Comparison of ENCODE assay signal across 13 mouse cellular contexts in genomic region chr6:91080033-91080432, GRCm38 (mm10). TPM values are rescaled to one million over a fixed set of nuclear protein-coding genes. Genes with fewer than 3 reads are reported as not detected.
DNase-seq lines count a peak whose midpoint lies in the region; ATAC-seq and TF ChIP-seq lines count a peak whose summit lies in the region.
"Had no signal": no experiment of that assay in that cellular context is flagged by ENCODE, and none has a peak within 500 bp of the region (broad histone marks: within the 10 kb centered on the region; RNA-seq: fewer than 3 reads in every experiment).

No protein-coding gene starts in this region.

- no peak overlapping the region for H3K9ac ChIP-seq in embryonic facial prominence, embryonic 11.5 days (replicated peaks; ENCODE audit: low read length)
- H3K9ac ChIP-seq in ES-Bruce4 (ENCODE audit: low read depth, poor library complexity, severe bottlenecking), result no peak overlapping the region
- H3K9ac ChIP-seq in embryonic facial prominence, embryonic 14.5 days (ENCODE audit: low read depth, low read length), result no peak overlapping the region
- H3K9ac ChIP-seq: hindbrain, embryonic 12.5 days; kidney, embryonic 15.5 days had no signal

- H3K4me2 ChIP-seq in embryonic facial prominence, embryonic 11.5 days (ENCODE audit: low read depth, low read length), result no peak overlapping the region
- H3K4me2 ChIP-seq in embryonic facial prominence, embryonic 14.5 days (ENCODE audit: low read depth, low read length), result no peak overlapping the region
- H3K4me2 ChIP-seq: hindbrain, embryonic 12.5 days; kidney, embryonic 15.5 days had no signal

- H3K36me3 ChIP-seq in embryonic facial prominence, embryonic 11.5 days (replicated peaks; ENCODE audit: control insufficient read depth, insufficient read depth, low read depth, low read length), result no peaks in the 10 kb centered on the region
- peaks cover 21% of the 10 kb centered on the region for H3K36me3 ChIP-seq in embryonic facial prominence, embryonic 10.5 days (replicated peaks)
- H3K36me3 ChIP-seq in ES-Bruce4 (ENCODE audit: control insufficient read depth, insufficient read depth, low read length, poor library complexity, severe bottlenecking), result peaks cover 9% of the 10 kb centered on the region; the same call in 1 of the 2 replicates
- no peaks in the 10 kb centered on the region for H3K36me3 ChIP-seq in embryonic facial prominence, embryonic 14.5 days (ENCODE audit: control insufficient read depth, insufficient read depth, low read length)

- H3K4me3 ChIP-seq in embryonic facial prominence, embryonic 11.5 days (ENCODE audit: low read depth, low read length), result no peak overlapping the region
- no peak overlapping the region for H3K4me3 ChIP-seq in embryonic facial prominence, embryonic 10.5 days
- no peak overlapping the region for H3K4me3 ChIP-seq in left cerebral cortex, adult 2 months
- H3K4me3 ChIP-seq in ES-Bruce4 (ENCODE audit: low read depth, low read length), result no peak overlapping the region
- no peak overlapping the region for H3K4me3 ChIP-seq in embryonic facial prominence, embryonic 14.5 days (ENCODE audit: low read depth, low read length)
- H3K4me3 ChIP-seq: hindbrain, embryonic 12.5 days; kidney, embryonic 15.5 days; myocyte had no signal

- no peaks in the 10 kb centered on the region for H3K27me3 ChIP-seq in embryonic facial prominence, embryonic 11.5 days (ENCODE audit: control insufficient read depth, insufficient read depth, low read length)
- H3K27me3 ChIP-seq in embryonic facial prominence, embryonic 10.5 days (replicated peaks; ENCODE audit: low read depth, poor library complexity, severe bottlenecking), result no peaks in the 10 kb centered on the region
- no peaks in the 10 kb centered on the region for H3K27me3 ChIP-seq in ES-Bruce4 (ENCODE audit: control insufficient read depth, insufficient read depth, low read length, poor library complexity, severe bottlenecking)
- no peaks in the 10 kb centered on the region for H3K27me3 ChIP-seq in embryonic facial prominence, embryonic 14.5 days (replicated peaks; ENCODE audit: control insufficient read depth, insufficient read depth, low read length)
- H3K27me3 ChIP-seq: hindbrain, embryonic 12.5 days; kidney, embryonic 15.5 days had no signal

- no peaks in the 10 kb centered on the region for H3K4me1 ChIP-seq in embryonic facial prominence, embryonic 11.5 days (ENCODE audit: control insufficient read depth, insufficient read depth, low read length)
- H3K4me1 ChIP-seq in embryonic facial prominence, embryonic 10.5 days, result no peaks in the 10 kb centered on the region
- H3K4me1 ChIP-seq in ES-Bruce4 (ENCODE audit: control insufficient read depth, insufficient read depth, low read length), result no peaks in the 10 kb centered on the region
- H3K4me1 ChIP-seq in embryonic facial prominence, embryonic 14.5 days (ENCODE audit: control insufficient read depth, insufficient read depth, low read length), result peaks cover 8% of the 10 kb centered on the region
- H3K4me1 ChIP-seq: hindbrain, embryonic 12.5 days; kidney, embryonic 15.5 days had no signal

- H3K27ac ChIP-seq in embryonic facial prominence, embryonic 11.5 days (replicated peaks; ENCODE audit: low read depth, low read length), result no peak overlapping the region
- no peak overlapping the region for H3K27ac ChIP-seq in embryonic facial prominence, embryonic 10.5 days (replicated peaks)
- H3K27ac ChIP-seq in left cerebral cortex, adult 2 months, result no peak overlapping the region
- no peak overlapping the region for H3K27ac ChIP-seq in ES-Bruce4 (ENCODE audit: insufficient read depth, low read length)
- H3K27ac ChIP-seq in embryonic facial prominence, embryonic 14.5 days (replicated peaks; ENCODE audit: low read depth, low read length), result no peak overlapping the region
- H3K27ac ChIP-seq: hindbrain, embryonic 12.5 days; kidney, embryonic 15.5 days had no signal

- 36% methylated on average over 1 of the region's 1 CpGs for WGBS in embryonic facial prominence, embryonic 11.5 days
- 25% methylated on average over 1 of the region's 1 CpGs for WGBS in embryonic facial prominence, embryonic 10.5 days
- WGBS in embryonic facial prominence, embryonic 14.5 days, result 14% methylated on average over 1 of the region's 1 CpGs

- TF ChIP-seq EP300 in ES-Bruce4 (IDR thresholded peaks at IDR 0.05; ENCODE audit: insufficient read depth, low read depth, low read length), result no peak

- peak; percentile 34 for DNase-seq in embryonic facial prominence, embryonic 11.5 days (ENCODE audit: low spot score)
- no peak for DNase-seq in embryonic facial prominence, embryonic 10.5 days (ENCODE audit: low spot score)
- DNase-seq in left cerebral cortex, adult 2 months (ENCODE audit: extremely low spot score in 1 of 2, low spot score in 2 of 2), result no peak
- DNase-seq in left cerebral cortex, adult 9 months (ENCODE audit: low spot score in 2 of 2), result no peak
- peak; percentile 21 for DNase-seq in embryonic facial prominence, embryonic 14.5 days (ENCODE audit: low spot score)
- DNase-seq in B cell, adult 2 months, result no peak
- DNase-seq in left cerebral cortex, postnatal 4 days, result no peak
- DNase-seq: cerebellum, adult 8-10 months had no signal

- ATAC-seq in embryonic facial prominence, embryonic 11.5 days (replicated peaks; ENCODE audit: insufficient number of reproducible peaks, low FRiP score, low TSS enrichment, low read depth), result no peak
- ATAC-seq in embryonic facial prominence, embryonic 14.5 days (ENCODE audit: low read depth), result no peak
- ATAC-seq: CD4-positive, CD25-positive, alpha-beta regulatory T cell, adult 4 months had no signal

- H3K9me3 ChIP-seq in embryonic facial prominence, embryonic 11.5 days (replicated peaks; ENCODE audit: control insufficient read depth, low read length), result no peaks in the 10 kb centered on the region
- no peaks in the 10 kb centered on the region for H3K9me3 ChIP-seq in embryonic facial prominence, embryonic 10.5 days
- no peaks in the 10 kb centered on the region for H3K9me3 ChIP-seq in ES-Bruce4 (replicated peaks; ENCODE audit: control insufficient read depth, insufficient read depth, low read length, poor library complexity, severe bottlenecking)
- no peaks in the 10 kb centered on the region for H3K9me3 ChIP-seq in embryonic facial prominence, embryonic 14.5 days (ENCODE audit: control insufficient read depth, low read length)
- H3K9me3 ChIP-seq: hindbrain, embryonic 12.5 days; kidney, embryonic 15.5 days had no signal

- TF ChIP-seq POLR2A in ES-Bruce4 (IDR thresholded peaks at IDR 0.05; ENCODE audit: insufficient read depth, low read length), result no peak

- intact Hi-C loops in left cerebral cortex, adult 2 months (cut with DNase I), result no loop called here
- intact Hi-C loops in left cerebral cortex, postnatal 4 days (cut with DNase I), result no loop called here

- peak; percentile 10 for TF ChIP-seq CTCF in left cerebral cortex, adult 2 months (IDR thresholded peaks at IDR 0.05)
- peak; percentile 36 for TF ChIP-seq CTCF in ES-Bruce4 (IDR thresholded peaks at IDR 0.05; ENCODE audit: low read depth, low read length)

RNA-seq across cellular contexts. Expression of gene Nup210, which starts 36.6 kb away (rescaled TPM):
- polyA plus RNA-seq in embryonic facial prominence, embryonic 11.5 days (2014; fragmentation: Nextera tagmentation; extraction: Ambion mirVana), result 6.7 and 8.9 TPM in 2 replicates
- 15.8 and 17.3 TPM in 2 replicates for polyA plus RNA-seq in embryonic facial prominence, embryonic 10.5 days (2016; fragmentation: Nextera tagmentation; extraction: Ambion mirVana)
- total RNA-seq in left cerebral cortex, adult 2 months (2021), result 10 to 100 TPM; 23.5 to 24.5 TPM
- polyA plus RNA-seq in ES-Bruce4 (2011; ENCODE audit: insufficient read depth, insufficient read length, low read depth, missing spikeins), result 36.3 and 46.8 TPM in 2 replicates
- polyA plus RNA-seq in embryonic facial prominence, embryonic 14.5 days (2014; fragmentation: Nextera tagmentation; extraction: Ambion mirVana), result 13.1 and 16.2 TPM in 2 replicates
- total RNA-seq in left cerebral cortex, postnatal 4 days (2021), result 10 to 100 TPM; 43.6 to 49.4 TPM

Comparison
In these comparisons a context has a peak if more than half of its experiments do, and no peak if none do; other contexts are left out.
1. DNase-seq: peak in embryonic facial prominence, embryonic 11.5 days (single experiment) and embryonic facial prominence, embryonic 14.5 days (single experiment); none in embryonic facial prominence, embryonic 10.5 days (single experiment), left cerebral cortex, adult 2 months (0 of 2), left cerebral cortex, adult 9 months (0 of 2), B cell, adult 2 months (0 of 2) and left cerebral cortex, postnatal 4 days (single experiment).